16 mouse cellular contexts compared by ENCODE assay signal in the genomic region with DNA sequence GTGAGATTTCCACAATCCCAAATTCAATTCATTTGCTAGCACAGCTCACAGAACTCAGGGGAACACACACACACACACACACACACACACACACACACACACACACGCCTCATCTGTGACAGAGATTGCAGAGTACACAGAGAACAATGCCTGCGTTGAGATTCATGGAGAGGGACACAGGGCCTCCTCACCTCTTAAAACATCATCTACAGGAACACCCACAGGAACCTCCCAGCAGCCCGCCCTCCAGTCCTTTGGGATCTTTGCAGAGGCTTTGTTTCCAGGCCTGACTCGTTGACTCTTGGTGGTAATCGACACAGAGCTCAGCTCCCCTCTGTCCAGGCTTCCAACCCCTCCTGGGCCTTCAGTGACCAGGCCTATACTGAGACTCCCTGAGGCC. TPM values are rescaled to one million over a fixed set of nuclear protein-coding genes. Genes with fewer than 3 reads are reported as not detected.
DNase-seq lines count a peak whose midpoint lies in the region; ATAC-seq and TF ChIP-seq lines count a peak whose summit lies in the region.
"Had no signal": no experiment of that assay in that cellular context is flagged by ENCODE, and none has a peak within 500 bp of the region (broad histone marks: within the 10 kb centered on the region; RNA-seq: fewer than 3 reads in every experiment).

No protein-coding gene starts in this region.

- H3K36me3 ChIP-seq in lung, postnatal 0 days (ENCODE audit: insufficient read depth, low read length), result no peaks in the 10 kb centered on the region
- H3K36me3 ChIP-seq in hindbrain, embryonic 13.5 days, result peaks cover 22% of the 10 kb centered on the region
- H3K36me3 ChIP-seq in stomach, embryonic 15.5 days, result no peaks in the 10 kb centered on the region
- H3K36me3 ChIP-seq: forebrain, embryonic 10.5 days; limb, embryonic 12.5 days had no signal

- TF ChIP-seq EP300 in lung, postnatal 0 days (IDR thresholded peaks at IDR 0.05), result no peak

- no peak for DNase-seq in gastrocnemius, adult 2 months
- DNase-seq in gastrocnemius, postnatal 25 days, result no peak
- DNase-seq in lung, postnatal 0 days (ENCODE audit: low spot score), result no peak
- DNase-seq in lung, postnatal 36 days, result no peak
- no peak for DNase-seq in gastrocnemius, adult 18-20 months (ENCODE audit: low spot score)
- no peak for DNase-seq in frontal cortex, postnatal 10 days (ENCODE audit: low spot score in 2 of 2)
- DNase-seq: gastrocnemius, postnatal 10 days; right cerebral cortex, postnatal 4 days had no signal

- no peaks in the 10 kb centered on the region for H3K27me3 ChIP-seq in lung, postnatal 0 days (replicated peaks; ENCODE audit: insufficient read depth, low read length)
- no peaks in the 10 kb centered on the region for H3K27me3 ChIP-seq in hindbrain, embryonic 13.5 days
- H3K27me3 ChIP-seq in stomach, embryonic 15.5 days (replicated peaks), result no peaks in the 10 kb centered on the region
- H3K27me3 ChIP-seq: limb, embryonic 12.5 days; megakaryocyte, embryonic 14.5 days had no signal

- peaks cover 13% of the 10 kb centered on the region for H3K4me1 ChIP-seq in lung, postnatal 0 days (ENCODE audit: insufficient read depth, low read depth, low read length)
- H3K4me1 ChIP-seq in hindbrain, embryonic 13.5 days (replicated peaks), result peaks cover 58% of the 10 kb centered on the region
- peaks cover 35% of the 10 kb centered on the region for H3K4me1 ChIP-seq in stomach, embryonic 15.5 days
- H3K4me1 ChIP-seq: limb, embryonic 12.5 days had no signal

- intact Hi-C loops in gastrocnemius, adult 2 months (cut with DNase I), result no loop called here

- peak overlapping the region; percentile 79 for H3K27ac ChIP-seq in gastrocnemius, adult 2 months
- 0 out of 2 replicates have a peak overlapping the region, but pooled peaks have one; percentile 14 for H3K27ac ChIP-seq in lung, postnatal 0 days (ENCODE audit: low read length)
- peak overlapping the region; percentile 70 for H3K27ac ChIP-seq in hindbrain, embryonic 13.5 days
- H3K27ac ChIP-seq in stomach, embryonic 15.5 days, result peak overlapping the region; percentile 31; the same call in 1 of the 2 replicates
- H3K27ac ChIP-seq: limb, embryonic 12.5 days had no signal

- no peak overlapping the region for H3K4me2 ChIP-seq in lung, postnatal 0 days (replicated peaks; ENCODE audit: low read depth, low read length)
- H3K4me2 ChIP-seq in hindbrain, embryonic 13.5 days, result no peak overlapping the region
- H3K4me2 ChIP-seq in stomach, embryonic 15.5 days, result no peak overlapping the region
- H3K4me2 ChIP-seq: limb, embryonic 12.5 days had no signal

- no peak overlapping the region; the same call in 1 of the 2 replicates for H3K4me3 ChIP-seq in gastrocnemius, adult 2 months
- H3K4me3 ChIP-seq in lung, postnatal 0 days (ENCODE audit: low read depth, low read length), result no peak overlapping the region
- H3K4me3 ChIP-seq in hindbrain, embryonic 13.5 days, result no peak overlapping the region
- no peak overlapping the region for H3K4me3 ChIP-seq in stomach, embryonic 15.5 days (replicated peaks)
- H3K4me3 ChIP-seq: forebrain, embryonic 10.5 days; limb, embryonic 12.5 days had no signal

- no peak overlapping the region for H3K9ac ChIP-seq in lung, postnatal 0 days (replicated peaks; ENCODE audit: low read depth)
- H3K9ac ChIP-seq in hindbrain, embryonic 13.5 days, result peak overlapping the region; percentile 49
- H3K9ac ChIP-seq in stomach, embryonic 15.5 days, result no peak overlapping the region
- H3K9ac ChIP-seq: limb, embryonic 12.5 days had no signal

- 25% methylated on average over 5 of the region's 5 CpGs for WGBS in lung, postnatal 0 days
- WGBS in hindbrain, embryonic 13.5 days, result 26% methylated on average over 5 of the region's 5 CpGs
- WGBS in stomach, embryonic 15.5 days, result 33% methylated on average over 5 of the region's 5 CpGs

- no peak for TF ChIP-seq CTCF in gastrocnemius, adult 2 months (IDR thresholded peaks at IDR 0.05)
- no peak for TF ChIP-seq CTCF in lung, postnatal 0 days (IDR thresholded peaks at IDR 0.05)

- no peak for ATAC-seq in lung, postnatal 0 days
- ATAC-seq in hindbrain, embryonic 13.5 days (ENCODE audit: low FRiP score), result 0 out of 2 replicates have a peak, but pooled peaks have one; percentile 21
- ATAC-seq in stomach, embryonic 15.5 days (ENCODE audit: insufficient read depth, low FRiP score, low read depth), result no peak
- ATAC-seq: intestine, postnatal 0 days had no signal

- no peaks in the 10 kb centered on the region for H3K9me3 ChIP-seq in lung, postnatal 0 days (ENCODE audit: low read length)
- H3K9me3 ChIP-seq in hindbrain, embryonic 13.5 days, result no peaks in the 10 kb centered on the region
- no peaks in the 10 kb centered on the region for H3K9me3 ChIP-seq in stomach, embryonic 15.5 days
- H3K9me3 ChIP-seq: forebrain, embryonic 10.5 days; G1E; limb, embryonic 12.5 days; megakaryocyte, embryonic 14.5 days had no signal

RNA-seq across cellular contexts. Expression of a gene that starts 12.5 kb away (rescaled TPM):
- total RNA-seq in gastrocnemius, adult 2 months (2021), result 10 to 100 TPM; 15.7 to 65.1 TPM
- 10 to 100 TPM; 12.4 to 16.9 TPM for total RNA-seq in gastrocnemius, postnatal 25 days (2021)
- polyA plus RNA-seq in lung, postnatal 0 days (2015; fragmentation: Nextera tagmentation; extraction: Ambion mirVana), result 11.1 and 12.2 TPM in 2 replicates
- 8.4 and 9.7 TPM in 2 replicates for polyA plus RNA-seq in hindbrain, embryonic 13.5 days (2015; fragmentation: Nextera tagmentation; extraction: Ambion mirVana)
- 4.2 and 6.0 TPM in 2 replicates for polyA plus RNA-seq in stomach, embryonic 15.5 days (2015; fragmentation: Nextera tagmentation; extraction: Ambion mirVana)
- total RNA-seq in gastrocnemius, adult 18-20 months (2021), result 10 to 100 TPM; 26.5 to 42.7 TPM

RNA-seq across cellular contexts. Expression of a gene that starts 36.0 kb away (rescaled TPM):
- total RNA-seq in gastrocnemius, adult 2 months (2021), result 10 to 100 TPM; 60.2 to 60.9 TPM
- total RNA-seq in gastrocnemius, postnatal 25 days (2021), result 10 to 100 TPM; 52.1 to 56.5 TPM
- polyA plus RNA-seq in lung, postnatal 0 days (2015; fragmentation: Nextera tagmentation; extraction: Ambion mirVana), result 41.5 and 44.3 TPM in 2 replicates
- polyA plus RNA-seq in hindbrain, embryonic 13.5 days (2015; fragmentation: Nextera tagmentation; extraction: Ambion mirVana), result 74.5 and 79.9 TPM in 2 replicates
- 144 and 159 TPM in 2 replicates for polyA plus RNA-seq in stomach, embryonic 15.5 days (2015; fragmentation: Nextera tagmentation; extraction: Ambion mirVana)
- 10 to 100 TPM; 54.7 to 63.3 TPM for total RNA-seq in gastrocnemius, adult 18-20 months (2021)

RNA-seq across cellular contexts. Expression of a gene that starts 41.9 kb away (rescaled TPM):
- 1 to 10 TPM in 1 of 2 experiments, under 1 TPM in 1; 0.67 to 5.5 TPM for total RNA-seq in gastrocnemius, adult 2 months (2021)
- under 1 TPM; 0.38 TPM for total RNA-seq in gastrocnemius, postnatal 25 days (2021)
- polyA plus RNA-seq in lung, postnatal 0 days (2015; fragmentation: Nextera tagmentation; extraction: Ambion mirVana), result 0.94 and 1.0 TPM in 2 replicates
- polyA plus RNA-seq in hindbrain, embryonic 13.5 days (2015; fragmentation: Nextera tagmentation; extraction: Ambion mirVana), result not detected in 2 replicates
- 4.7 and 4.8 TPM in 2 replicates for polyA plus RNA-seq in stomach, embryonic 15.5 days (2015; fragmentation: Nextera tagmentation; extraction: Ambion mirVana)
- total RNA-seq in gastrocnemius, adult 18-20 months (2021), result 1 to 10 TPM; 2.1 to 2.3 TPM
- total RNA-seq: neutrophil, adult 5-6 weeks had no signal
- polyA plus RNA-seq: forebrain, embryonic 10.5 days; G1E had no signal

Comparison
In these comparisons a context has a peak if more than half of its experiments do, and no peak if none do; other contexts are left out.
1. H3K27ac ChIP-seq: peak in every context shown above with its lines; median percentile 79 in gastrocnemius, adult 2 months; 70 in hindbrain, embryonic 13.5 days; 31 in stomach, embryonic 15.5 days; 14 in lung, postnatal 0 days.